Mouse (Mus musculus): ENCODE data around the gene Cd300ld4.

GRCm38 (mm10) chr11:115071015-115071551 is 44.3 kb upstream of the Cd300ld4 start:
- no peak for TF ChIP-seq POLR2A (IDR thresholded peaks at IDR 0.05; ENCODE audit: low read depth, low read length)
- no peak for TF ChIP-seq CTCF (IDR thresholded peaks at IDR 0.05; ENCODE audit: borderline replicate concordance, insufficient read depth, low read length)

Data from embryonic fibroblast, embryonic 13.5 days (primary cell).